Mouse (Mus musculus) testis, adult 2 months (tissue): ENCODE data around the gene Map7d3. TPM values are rescaled to one million over a fixed set of nuclear protein-coding genes. Genes with fewer than 3 reads are reported as not detected.

ENCODE experiments used
- H3K27ac ChIP-seq: fragments of 200-500 bp; 2 replicates; pipeline ENCODE4 v1.5.1; 2012; ENCODE audit warnings: low read depth, low read length; ENCODE audit not compliant: control insufficient read depth, insufficient read depth
- H3K27me3 ChIP-seq: fragments of 200-500 bp; 2 replicates; pipeline ENCODE4 v1.6.1; 2012; ENCODE audit warnings: mild to moderate bottlenecking, low read length, moderate library complexity; ENCODE audit not compliant: control insufficient read depth, insufficient read depth
- H3K36me3 ChIP-seq: fragments of 200-500 bp; 2 replicates; pipeline ENCODE4 v1.6.1; 2012; ENCODE audit warnings: mild to moderate bottlenecking, low read length; ENCODE audit not compliant: control insufficient read depth, insufficient read depth
- H3K4me1 ChIP-seq: fragments of 200-500 bp; 2 replicates; pipeline ENCODE4 v1.6.1; 2012; ENCODE audit warnings: low read length; ENCODE audit not compliant: control insufficient read depth, insufficient read depth
- H3K4me3 ChIP-seq: fragments of 200-500 bp; 2 replicates; pipeline ENCODE4 v1.5.1; 2012; ENCODE audit warnings: low read depth, mild to moderate bottlenecking, low read length, moderate library complexity, mixed read lengths; ENCODE audit not compliant: control insufficient read depth
- CTCF ChIP-seq: fragments of 200-500 bp; IDR thresholded peaks from 2 replicates; pipeline ENCODE4 v1.5.1; 2012; ENCODE audit warnings: low read depth, mild to moderate bottlenecking, inconsistent platforms, low read length, moderate library complexity; ENCODE audit not compliant: control insufficient read depth, insufficient read depth, insufficient replicate concordance
- POLR2A ChIP-seq: fragments of 200-500 bp; IDR thresholded peaks from 2 replicates; pipeline ENCODE4 v1.6.1; 2012; ENCODE audit warnings: low read depth, mild to moderate bottlenecking, inconsistent platforms, low read length, moderate library complexity; ENCODE audit not compliant: control insufficient read depth
- polyA plus RNA-seq: library from polyadenylated mRNA; depleted of rRNA; stranded (reverse); fragments of >200 nt; gene quantifications from 2 replicates; pipeline ENCODE4 v1.2.3, GENCODE M21; 2012; rRNA removed

Map7d3 gene
- polyA plus RNA-seq, 1 experiment = 2.2 TPM

GRCm38 (mm10) chrX:56755646-56756045, 66.5 kb downstream of the Map7d3 start:
- TF ChIP-seq CTCF = no peak
- no peak for TF ChIP-seq POLR2A
- H3K27me3 ChIP-seq = no peaks in the 10 kb centered on the region

GRCm38 (mm10) chrX:56753317-56754289, 68.5 kb downstream of the Map7d3 start:
- Histone ChIP-seq H3K27me3 (no peaks in the 10 kb centered on the region), H3K4me3 (no peak overlapping the region), H3K27ac (no peak overlapping the region), H3K36me3 (no peaks in the 10 kb centered on the region), H3K4me1 (no peaks in the 10 kb centered on the region)
- no peak for TF ChIP-seq CTCF
- TF ChIP-seq POLR2A = no peak

More at GRCm38 (mm10) chrX:56755646-56756045, 66.5 kb downstream of the Map7d3 start:
- Histone ChIP-seq H3K36me3 (no peaks in the 10 kb centered on the region), H3K27ac (no peak overlapping the region), H3K4me3 (no peak overlapping the region), H3K4me1 (no peaks in the 10 kb centered on the region)

- Histone ChIP-seq H3K36me3 (no peaks in the 10 kb centered on the region), H3K4me3 (no peak overlapping the region), H3K4me1 (no peaks in the 10 kb centered on the region), H3K27me3 (no peaks in the 10 kb centered on the region), H3K27ac (no peak overlapping the region)
- no peak for TF ChIP-seq POLR2A
- TF ChIP-seq CTCF = no peak
Observed at GRCm38 (mm10) chrX:56752144-56752543, 70.0 kb downstream of the Map7d3 start.

GRCm38 (mm10) chrX:56751536-56751935, 70.6 kb downstream of the Map7d3 start:
- Histone ChIP-seq H3K36me3 (no peaks in the 10 kb centered on the region), H3K4me3 (no peak overlapping the region), H3K4me1 (no peaks in the 10 kb centered on the region), H3K27me3 (no peaks in the 10 kb centered on the region), H3K27ac (no peak overlapping the region)
- TF ChIP-seq POLR2A = no peak
- no peak for TF ChIP-seq CTCF

Other genes with a start within 250 kb of the Map7d3 start
- 0.85 and 1.2 TPM in 2 replicates for gene Mmgt1, start 224.3 kb downstream of the Map7d3 start, polyA plus RNA-seq
- gene Slc9a6, start 212.6 kb downstream of the Map7d3 start, polyA plus RNA-seq = 4.2 and 5.4 TPM in 2 replicates
- gene Fhl1, start 90.5 kb downstream of the Map7d3 start, polyA plus RNA-seq = 18.2 and 19.4 TPM in 2 replicates
- 0.01 TPM in 1 of 2 replicates, not detected in the other for gene Adgrg4, start 47.8 kb upstream of the Map7d3 start, polyA plus RNA-seq
- not detected in 2 replicates for gene Brs3, start 220.7 kb upstream of the Map7d3 start, polyA plus RNA-seq
- gene Htatsf1, start 231.3 kb upstream of the Map7d3 start, polyA plus RNA-seq = 7.5 and 10.0 TPM in 2 replicates